Mouse (Mus musculus) forebrain, embryonic 12.5 days (tissue): ENCODE measurements around the gene F5. TPM values are rescaled to one million over a fixed set of nuclear protein-coding genes. Genes with fewer than 3 reads are reported as not detected.

Experiments used
- ATAC-seq: fragments of 200-750 bp; cut with Nextera tagmentation; 2 replicates; pipeline ENCODE4 v1.8.0; 2017; ENCODE audit warnings: moderate TSS enrichment; ENCODE audit not compliant: low FRiP score
- H3K27ac ChIP-seq: fragments of 300-500 bp; sonication (generic); 2 replicates; pipeline ENCODE4 v1.5.1; 2016; ENCODE audit warnings: mild to moderate bottlenecking
- H3K27me3 ChIP-seq: fragments of 300-500 bp; sonication (generic); 2 replicates; pipeline ENCODE4 v1.6.1; 2016; ENCODE audit warnings: mild to moderate bottlenecking
- H3K36me3 ChIP-seq: fragments of 300-500 bp; sonication (generic); replicated peaks from 2 replicates; pipeline ENCODE4 v1.6.1; 2016; ENCODE audit warnings: mild to moderate bottlenecking
- H3K4me1 ChIP-seq: fragments of 300-500 bp; sonication (generic); 2 replicates; pipeline ENCODE4 v1.6.1; 2016
- H3K4me2 ChIP-seq: fragments of 300-500 bp; sonication (generic); 2 replicates; pipeline ENCODE4 v1.6.1; 2016; ENCODE audit warnings: mild to moderate bottlenecking, moderate library complexity
- H3K4me3 ChIP-seq: fragments of 300-500 bp; sonication (generic); replicated peaks from 2 replicates; pipeline ENCODE4 v1.5.1; 2016; ENCODE audit warnings: mild to moderate bottlenecking
- H3K9ac ChIP-seq: fragments of 300-500 bp; sonication (generic); 2 replicates; pipeline ENCODE4 v1.6.1; 2016; ENCODE audit warnings: mild to moderate bottlenecking
- H3K9me3 ChIP-seq: fragments of 300-500 bp; sonication (generic); 2 replicates; pipeline ENCODE4 v1.6.1; 2016
- WGBS: fragments of 180-500 bp; shearing (Covaris S2); methylation state at CpG from one replicate; pipeline ENCODE4 v1.1.7; 2016; 5-methylcytosine and 5-hydroxymethylcytosine counted together
- polyA plus RNA-seq: library from polyadenylated mRNA; unstranded; fragments of >200 nt; fragmentation: Nextera tagmentation; extraction: Ambion mirVana; gene quantifications from 2 replicates; pipeline ENCODE4 v1.2.1, GENCODE M21; 2016

The F5 gene
- polyA plus RNA-seq, 1 experiment from 2014 or later = 0.18 TPM

- WGBS = 87% methylated on average over 6 of the region's 6 CpGs
- Histone ChIP-seq H3K9me3 (no peaks in the 10 kb centered on the region), H3K4me3 (no peak overlapping the region), H3K9ac (no peak overlapping the region), H3K27ac (no peak overlapping the region), H3K4me2 (no peak overlapping the region), H3K27me3 (no peaks in the 10 kb centered on the region), H3K36me3 (no peaks in the 10 kb centered on the region), H3K4me1 (no peaks in the 10 kb centered on the region)
- no peak for ATAC-seq
These were observed 17.5 kb upstream of the F5 start for GRCm38 (mm10) chr1:164134101-164134500.

GRCm38 (mm10) chr1:164135360-164135759 is 16.3 kb upstream of the F5 start:
- 80% methylated on average over 5 of the region's 5 CpGs for WGBS
- Histone ChIP-seq H3K9ac (no peak overlapping the region), H3K36me3 (no peaks in the 10 kb centered on the region), H3K4me1 (no peaks in the 10 kb centered on the region), H3K27me3 (no peaks in the 10 kb centered on the region), H3K9me3 (no peaks in the 10 kb centered on the region), H3K4me2 (no peak overlapping the region), H3K4me3 (no peak overlapping the region), H3K27ac (no peak overlapping the region)
- no peak for ATAC-seq

GRCm38 (mm10) chr1:164135960-164136359 is 15.7 kb upstream of the F5 start:
- no peak for ATAC-seq
- WGBS = 83% methylated on average over 11 of the region's 11 CpGs
- H3K4me3 ChIP-seq = no peak overlapping the region

GRCm38 (mm10) chr1:164136636-164137035 is 15.0 kb upstream of the F5 start:
- Histone ChIP-seq H3K4me2 (no peak overlapping the region), H3K27ac (no peak overlapping the region), H3K4me3 (no peak overlapping the region), H3K36me3 (no peaks in the 10 kb centered on the region), H3K9me3 (no peaks in the 10 kb centered on the region), H3K9ac (no peak overlapping the region), H3K4me1 (no peaks in the 10 kb centered on the region), H3K27me3 (no peaks in the 10 kb centered on the region)
- ATAC-seq = no peak
- 78% methylated on average over 6 of the region's 6 CpGs for WGBS

More at GRCm38 (mm10) chr1:164135960-164136359, 15.7 kb upstream of the F5 start:
- no peaks in the 10 kb centered on the region for H3K36me3 ChIP-seq
- H3K4me2 ChIP-seq = no peak overlapping the region
- no peak overlapping the region for H3K27ac ChIP-seq
- H3K27me3 ChIP-seq = no peaks in the 10 kb centered on the region
- no peak overlapping the region for H3K9ac ChIP-seq
- no peaks in the 10 kb centered on the region for H3K9me3 ChIP-seq
- H3K4me1 ChIP-seq = no peaks in the 10 kb centered on the region

- peak; percentile 91 for ATAC-seq
- WGBS = 6% methylated on average over 5 of the region's 5 CpGs
- Histone ChIP-seq H3K27ac (no peak overlapping the region), H3K9ac (no peak overlapping the region), H3K36me3 (no peaks in the 10 kb centered on the region), H3K9me3 (no peaks in the 10 kb centered on the region), H3K4me1 (no peaks in the 10 kb centered on the region), H3K4me3 (no peak overlapping the region), H3K27me3 (no peaks in the 10 kb centered on the region), H3K4me2 (peak overlapping the region; percentile 30)
These were observed 13.1 kb upstream of the F5 start for GRCm38 (mm10) chr1:164138365-164139130.

- Histone ChIP-seq H3K9me3 (no peaks in the 10 kb centered on the region), H3K4me1 (no peaks in the 10 kb centered on the region), H3K9ac (no peak overlapping the region), H3K27ac (no peak overlapping the region), H3K4me3 (no peak overlapping the region), H3K36me3 (no peaks in the 10 kb centered on the region), H3K4me2 (no peak overlapping the region), H3K27me3 (no peaks in the 10 kb centered on the region)
- no peak for ATAC-seq
- 75% methylated on average over 4 of the region's 4 CpGs for WGBS
These were observed 12.2 kb upstream of the F5 start for GRCm38 (mm10) chr1:164139464-164139863.

- H3K4me2 ChIP-seq = no peak overlapping the region
- H3K36me3 ChIP-seq = no peaks in the 10 kb centered on the region
- H3K27me3 ChIP-seq = no peaks in the 10 kb centered on the region
- H3K9me3 ChIP-seq = no peaks in the 10 kb centered on the region
- H3K4me1 ChIP-seq = no peaks in the 10 kb centered on the region; the same call in 1 of the 2 replicates
- no peak for ATAC-seq
- H3K4me3 ChIP-seq = no peak overlapping the region
- no peak overlapping the region for H3K9ac ChIP-seq
- 96% methylated on average over 7 of the region's 7 CpGs for whole genome bisulfite sequencing
- no peak overlapping the region for H3K27ac ChIP-seq
These were observed 2.6 kb upstream of the F5 start for GRCm38 (mm10) chr1:164149083-164149482.

- H3K4me3 ChIP-seq = no peak overlapping the region
- H3K9me3 ChIP-seq = no peaks in the 10 kb centered on the region
- H3K27me3 ChIP-seq = no peaks in the 10 kb centered on the region
- H3K27ac ChIP-seq = no peak overlapping the region
- no peak overlapping the region for H3K4me2 ChIP-seq
- WGBS = 93% methylated on average over 5 of the region's 5 CpGs
- no peaks in the 10 kb centered on the region for H3K36me3 ChIP-seq
- H3K9ac ChIP-seq = no peak overlapping the region
- H3K4me1 ChIP-seq = no peaks in the 10 kb centered on the region
- ATAC-seq = no peak
These were observed 1.2 kb downstream of the F5 start for GRCm38 (mm10) chr1:164152836-164153235.

GRCm38 (mm10) chr1:164154983-164155382 is 3.3 kb downstream of the F5 start:
- Histone ChIP-seq H3K36me3 (no peaks in the 10 kb centered on the region), H3K4me3 (no peak overlapping the region), H3K9ac (no peak overlapping the region), H3K4me1 (no peaks in the 10 kb centered on the region), H3K27ac (no peak overlapping the region), H3K27me3 (no peaks in the 10 kb centered on the region), H3K4me2 (no peak overlapping the region), H3K9me3 (no peaks in the 10 kb centered on the region)
- 90% methylated on average over 3 of the region's 3 CpGs for WGBS
- no peak for ATAC-seq

- Histone ChIP-seq H3K4me3 (no peak overlapping the region), H3K4me1 (no peaks in the 10 kb centered on the region), H3K4me2 (no peak overlapping the region), H3K9ac (no peak overlapping the region), H3K9me3 (no peaks in the 10 kb centered on the region), H3K27me3 (no peaks in the 10 kb centered on the region), H3K27ac (no peak overlapping the region), H3K36me3 (no peaks in the 10 kb centered on the region)
- no peak for ATAC-seq
- WGBS = 79% methylated on average over 4 of the region's 4 CpGs
These were observed 6.9 kb downstream of the F5 start for GRCm38 (mm10) chr1:164158571-164158970.

GRCm38 (mm10) chr1:164159781-164160180 is 8.1 kb downstream of the F5 start:
- H3K4me3 ChIP-seq = no peak overlapping the region
- H3K36me3 ChIP-seq = no peaks in the 10 kb centered on the region
- no peaks in the 10 kb centered on the region for H3K27me3 ChIP-seq
- no peak overlapping the region for H3K9ac ChIP-seq
- H3K27ac ChIP-seq = no peak overlapping the region
- no peak overlapping the region for H3K4me2 ChIP-seq
- no peak for ATAC-seq
- no peaks in the 10 kb centered on the region for H3K9me3 ChIP-seq
- no peaks in the 10 kb centered on the region for H3K4me1 ChIP-seq
- WGBS = 88% methylated on average over 2 of the region's 2 CpGs

GRCm38 (mm10) chr1:164162745-164163144 is 11.1 kb downstream of the F5 start:
- Histone ChIP-seq H3K27me3 (no peaks in the 10 kb centered on the region), H3K4me1 (no peaks in the 10 kb centered on the region), H3K4me2 (no peak overlapping the region), H3K36me3 (no peaks in the 10 kb centered on the region), H3K9me3 (no peaks in the 10 kb centered on the region), H3K4me3 (no peak overlapping the region), H3K9ac (no peak overlapping the region), H3K27ac (no peak overlapping the region)
- 86% methylated on average over 5 of the region's 5 CpGs for WGBS
- no peak for ATAC-seq

- Histone ChIP-seq H3K9me3 (no peaks in the 10 kb centered on the region), H3K4me3 (no peak overlapping the region), H3K4me1 (no peaks in the 10 kb centered on the region), H3K27me3 (no peaks in the 10 kb centered on the region), H3K27ac (no peak overlapping the region), H3K36me3 (no peaks in the 10 kb centered on the region), H3K9ac (no peak overlapping the region), H3K4me2 (no peak overlapping the region)
- 79% methylated on average over 4 of the region's 4 CpGs for WGBS
- ATAC-seq = no peak
These were observed 17.2 kb downstream of the F5 start for GRCm38 (mm10) chr1:164168818-164169217.
